Mouse (Mus musculus) cerebellum, adult 8-10 months (tissue): ENCODE data around the gene Mc3r.

Source experiments
- DNase-seq: peaks from one replicate; pipeline ENCODE4 v3.0.0; 2022

Mc3r gene

GRCm38 (mm10) chr2:172256956-172257355, 8.7 kb downstream of the Mc3r start:
- DNase-seq = no peak

- DNase-seq = no peak
Observed at GRCm38 (mm10) chr2:172257471-172258065, 9.3 kb downstream of the Mc3r start.

GRCm38 (mm10) chr2:172260064-172260463, 11.8 kb downstream of the Mc3r start:
- no peak for DNase-seq

GRCm38 (mm10) chr2:172261441-172261840, 13.1 kb downstream of the Mc3r start:
- no peak for DNase-seq

- no peak for DNase-seq
Observed at GRCm38 (mm10) chr2:172263216-172263615, 14.9 kb downstream of the Mc3r start.

- DNase-seq = no peak
Observed at GRCm38 (mm10) chr2:172269907-172270306, 21.6 kb downstream of the Mc3r start.

- no peak for DNase-seq
Observed at GRCm38 (mm10) chr2:172270485-172270944, 22.2 kb downstream of the Mc3r start.

GRCm38 (mm10) chr2:172270974-172271697, 22.8 kb downstream of the Mc3r start:
- no peak for DNase-seq

- no peak for DNase-seq
Observed at GRCm38 (mm10) chr2:172274662-172275061, 26.4 kb downstream of the Mc3r start.

- no peak for DNase-seq
Observed at GRCm38 (mm10) chr2:172276155-172276554, 27.9 kb downstream of the Mc3r start.

GRCm38 (mm10) chr2:172278979-172279378, 30.7 kb downstream of the Mc3r start:
- no peak for DNase-seq

GRCm38 (mm10) chr2:172282071-172282710, 33.9 kb downstream of the Mc3r start:
- peak; percentile 2 for DNase-seq

- DNase-seq = no peak
Observed at GRCm38 (mm10) chr2:172287715-172288114, 39.4 kb downstream of the Mc3r start.

GRCm38 (mm10) chr2:172288965-172289364, 40.7 kb downstream of the Mc3r start:
- no peak for DNase-seq

- DNase-seq = no peak
Observed at GRCm38 (mm10) chr2:172289632-172290031, 41.3 kb downstream of the Mc3r start.

GRCm38 (mm10) chr2:172290474-172290873, 42.2 kb downstream of the Mc3r start:
- DNase-seq = no peak

GRCm38 (mm10) chr2:172291025-172291424, 42.7 kb downstream of the Mc3r start:
- DNase-seq = no peak

GRCm38 (mm10) chr2:172291755-172292524, 43.6 kb downstream of the Mc3r start:
- DNase-seq = no peak

- DNase-seq = no peak
Observed at GRCm38 (mm10) chr2:172292525-172293405, 44.5 kb downstream of the Mc3r start.

GRCm38 (mm10) chr2:172298083-172298482, 49.8 kb downstream of the Mc3r start:
- no peak for DNase-seq

GRCm38 (mm10) chr2:172298542-172298941, 50.2 kb downstream of the Mc3r start:
- DNase-seq = no peak
